Mouse (Mus musculus) bone marrow macrophage, adult 2 months (primary cell): Measurements from ENCODE around the gene Rnf215. TPM values are rescaled to one million over a fixed set of nuclear protein-coding genes. Genes with fewer than 3 reads are reported as not detected.
A peak's percentile ranks its signal among the peaks of the same experiment; 100 is the strongest.
"Not testable (repeated sequence)": the region's sequence is repeated elsewhere in the genome, so short reads cannot be mapped to it uniquely, and the experiment has no call there.

Experiments
- H3K27ac ChIP-seq: 2 replicates; pipeline ENCODE4 v1.5.1; 2012; ENCODE audit warnings: low read depth, low read length; ENCODE audit not compliant: insufficient read depth
- H3K4me1 ChIP-seq: 2 replicates; pipeline ENCODE4 v1.6.1; 2012; ENCODE audit warnings: low read length; ENCODE audit not compliant: control insufficient read depth, insufficient read depth
- H3K4me3 ChIP-seq: 2 replicates; pipeline ENCODE4 v1.5.1; 2012; ENCODE audit warnings: mild to moderate bottlenecking, low read length, moderate library complexity; ENCODE audit not compliant: insufficient read depth
- CTCF ChIP-seq: IDR thresholded peaks from 2 replicates; pipeline ENCODE4 v1.5.1; 2012; ENCODE audit warnings: low read depth, mild to moderate bottlenecking, low read length, moderate library complexity
- POLR2A ChIP-seq: IDR thresholded peaks from 2 replicates; pipeline ENCODE4 v1.6.1; 2012; ENCODE audit warnings: mild to moderate bottlenecking, low read depth, low read length, borderline replicate concordance
- polyA plus RNA-seq: library from polyadenylated mRNA; stranded (reverse); fragments of >200 nt; gene quantifications from 2 replicates; pipeline ENCODE4 v1.2.4, GENCODE M21; 2012; ENCODE audit not compliant: missing spikeins, insufficient read depth, insufficient read length

Gene Rnf215
- polyA plus RNA-seq, 1 experiment: 15.4 TPM

DNA sequence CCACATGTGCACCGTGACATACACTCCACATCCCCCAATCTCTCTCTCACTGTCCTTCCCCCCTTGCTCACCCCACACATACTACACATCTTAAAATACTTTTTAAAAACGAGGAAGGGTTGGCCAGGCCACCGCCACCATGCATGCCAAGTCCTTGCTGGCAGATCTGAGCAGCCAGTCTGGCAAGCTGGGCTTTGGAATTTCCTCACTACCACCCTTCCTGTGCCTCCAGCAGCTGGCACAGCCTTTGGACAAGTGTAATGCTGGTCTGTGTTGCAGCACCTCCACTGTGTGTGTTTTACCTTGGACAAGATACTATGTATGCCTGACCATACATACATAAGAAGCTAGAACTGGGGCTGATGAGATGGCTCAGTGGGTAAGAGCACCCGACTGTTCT is 21.5 kb upstream of the Rnf215 start:
- H3K27ac ChIP-seq: no peak overlapping the region
- no peaks in the 10 kb centered on the region for H3K4me1 ChIP-seq
- TF ChIP-seq POLR2A: no peak
- TF ChIP-seq CTCF: no peak
- no peak overlapping the region for H3K4me3 ChIP-seq

DNA sequence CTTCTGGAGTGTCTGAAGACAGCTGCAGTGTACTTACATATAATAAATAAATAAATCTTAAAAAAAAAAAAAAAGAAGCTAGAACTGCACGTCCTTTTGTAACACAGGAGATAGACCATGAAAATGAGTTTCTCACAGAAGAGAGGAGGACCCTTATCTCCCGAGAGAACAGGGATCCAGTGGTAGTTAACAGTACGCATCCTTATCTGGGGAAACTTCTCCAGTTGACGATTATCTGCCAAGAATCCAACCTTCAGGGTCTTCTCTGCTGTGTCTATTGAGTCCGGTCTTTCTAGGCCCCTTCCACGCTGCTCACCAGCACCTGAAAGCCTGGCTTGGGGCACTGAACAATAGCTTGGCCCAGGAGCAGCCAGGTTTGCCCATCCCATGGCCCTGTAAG is 21.0 kb upstream of the Rnf215 start:
- TF ChIP-seq CTCF (no peak), POLR2A (no peak)
- Histone ChIP-seq H3K27ac (no peak overlapping the region), H3K4me3 (no peak overlapping the region), H3K4me1 (no peaks in the 10 kb centered on the region)

DNA sequence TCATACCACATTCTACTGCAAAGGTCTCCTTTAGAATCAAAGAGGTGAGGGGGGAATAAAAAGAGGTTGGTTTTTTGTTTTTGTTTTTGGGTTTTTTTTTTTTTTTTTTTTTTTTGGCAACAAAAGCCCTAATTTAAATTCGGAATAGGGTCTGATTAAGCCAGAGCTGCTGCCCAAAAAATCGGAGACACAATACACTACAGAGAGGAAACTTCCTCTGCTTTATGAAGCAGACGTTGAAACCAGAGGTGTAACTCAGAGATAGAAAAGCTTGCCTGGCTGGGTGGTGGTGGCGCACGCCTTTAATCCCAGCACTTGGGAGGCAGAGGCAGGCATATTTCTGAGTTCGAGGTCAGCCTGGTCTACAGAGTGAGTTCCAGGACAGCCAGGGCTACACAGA is 20.5 kb upstream of the Rnf215 start:
- H3K4me1 ChIP-seq, H3K27ac ChIP-seq, H3K4me3 ChIP-seq: not testable (repeated sequence)

DNA sequence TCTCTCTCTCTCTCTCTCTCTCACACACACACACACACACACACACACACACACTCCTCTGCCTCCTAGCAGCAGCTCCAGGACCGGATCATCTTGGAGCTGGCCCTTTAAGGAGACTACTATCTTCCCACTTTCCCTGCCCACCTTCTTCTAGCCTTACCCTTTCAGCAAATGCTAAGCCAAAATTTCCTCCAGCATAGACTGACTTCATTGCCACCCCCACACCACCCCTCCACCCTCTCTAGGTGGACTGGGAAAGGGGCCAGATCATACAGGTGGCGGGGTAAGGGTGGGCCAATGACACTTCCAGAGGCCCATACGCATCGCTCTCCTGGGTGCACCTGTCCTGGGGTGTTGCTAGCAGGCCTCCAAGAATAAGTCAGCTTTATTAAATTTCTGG is 19.6 kb upstream of the Rnf215 start:
- Histone ChIP-seq H3K27ac (no peak overlapping the region), H3K4me3 (no peak overlapping the region), H3K4me1 (no peaks in the 10 kb centered on the region)
- TF ChIP-seq CTCF: no peak
- TF ChIP-seq POLR2A: no peak

DNA sequence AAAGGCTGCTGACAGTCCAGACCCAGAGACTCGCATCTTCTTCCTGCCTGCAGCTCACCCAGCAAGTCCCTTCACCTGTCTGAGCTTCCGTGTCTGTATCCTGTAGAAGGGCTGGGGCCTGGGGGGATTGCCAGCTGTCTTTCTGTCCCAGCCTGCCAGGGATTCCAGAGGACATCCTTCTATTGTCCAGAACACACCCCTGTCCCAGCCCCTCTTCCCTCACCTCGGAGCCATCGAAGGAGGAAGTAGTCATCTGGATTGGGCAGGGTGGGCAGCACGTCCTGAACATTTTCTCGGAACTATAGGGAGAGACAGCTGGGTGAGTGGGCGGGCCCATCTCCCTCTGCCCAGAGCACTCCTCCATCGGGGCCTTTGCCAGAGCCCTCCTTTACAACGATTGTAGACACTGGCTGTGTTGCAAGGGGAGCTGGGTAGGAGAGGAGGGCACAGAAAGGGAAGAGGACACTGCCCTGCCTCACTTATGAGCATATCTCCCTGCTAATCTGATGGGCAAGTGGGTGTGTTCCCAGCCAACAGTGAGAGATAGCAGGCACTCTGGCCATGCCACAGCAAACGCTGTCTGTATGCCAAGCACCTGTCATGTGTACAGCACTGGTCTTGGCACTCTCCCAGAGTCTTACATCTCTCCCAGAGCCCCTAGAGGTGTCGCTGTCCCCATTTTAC is 18.4 kb upstream of the Rnf215 start:
- H3K27ac ChIP-seq: no peak overlapping the region

DNA sequence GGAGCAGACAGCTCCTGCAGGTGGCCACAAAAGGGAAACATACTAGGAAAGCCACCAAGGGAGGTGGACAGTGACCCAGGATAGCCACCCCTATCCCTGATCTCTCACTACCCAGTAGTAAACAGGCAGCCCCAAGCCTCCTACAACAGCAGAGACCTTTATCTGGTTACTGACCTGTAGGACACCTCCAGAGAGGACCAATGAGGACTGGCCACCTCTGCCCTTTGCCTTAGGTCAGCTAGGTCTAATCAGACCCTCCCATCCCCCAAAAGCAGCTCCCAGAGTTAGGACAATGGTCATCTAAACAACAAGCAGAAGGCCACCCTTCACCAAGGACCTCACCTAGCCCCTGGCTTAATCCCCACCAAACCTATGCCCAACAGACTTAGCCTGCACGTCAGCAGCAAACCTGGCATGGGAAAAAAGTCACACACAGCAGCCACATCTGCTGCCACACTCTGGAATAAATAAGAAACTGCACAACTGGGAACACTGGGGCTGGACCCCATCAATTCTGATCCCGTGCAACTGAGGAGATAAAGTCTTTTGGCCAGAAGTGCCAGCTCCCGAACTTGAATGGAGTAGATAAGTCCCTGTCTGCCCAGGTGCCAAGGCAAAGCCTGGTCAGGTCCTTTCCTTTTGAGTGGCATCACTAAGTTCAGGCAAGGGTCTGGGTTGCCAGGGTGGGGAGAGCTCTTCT is 17.5 kb upstream of the Rnf215 start:
- H3K27ac ChIP-seq: no peak overlapping the region
- H3K4me3 ChIP-seq: peak overlapping the region; percentile 51; the same call in 1 of the 2 replicates
- TF ChIP-seq CTCF (no peak), POLR2A (no peak)
- peaks cover 2% of the 10 kb centered on the region for H3K4me1 ChIP-seq

More for the DNA sequence above, 18.4 kb upstream of the Rnf215 start:
- TF ChIP-seq CTCF: no peak
- TF ChIP-seq POLR2A: no peak
- H3K4me3 ChIP-seq: no peak overlapping the region
- no peaks in the 10 kb centered on the region for H3K4me1 ChIP-seq

DNA sequence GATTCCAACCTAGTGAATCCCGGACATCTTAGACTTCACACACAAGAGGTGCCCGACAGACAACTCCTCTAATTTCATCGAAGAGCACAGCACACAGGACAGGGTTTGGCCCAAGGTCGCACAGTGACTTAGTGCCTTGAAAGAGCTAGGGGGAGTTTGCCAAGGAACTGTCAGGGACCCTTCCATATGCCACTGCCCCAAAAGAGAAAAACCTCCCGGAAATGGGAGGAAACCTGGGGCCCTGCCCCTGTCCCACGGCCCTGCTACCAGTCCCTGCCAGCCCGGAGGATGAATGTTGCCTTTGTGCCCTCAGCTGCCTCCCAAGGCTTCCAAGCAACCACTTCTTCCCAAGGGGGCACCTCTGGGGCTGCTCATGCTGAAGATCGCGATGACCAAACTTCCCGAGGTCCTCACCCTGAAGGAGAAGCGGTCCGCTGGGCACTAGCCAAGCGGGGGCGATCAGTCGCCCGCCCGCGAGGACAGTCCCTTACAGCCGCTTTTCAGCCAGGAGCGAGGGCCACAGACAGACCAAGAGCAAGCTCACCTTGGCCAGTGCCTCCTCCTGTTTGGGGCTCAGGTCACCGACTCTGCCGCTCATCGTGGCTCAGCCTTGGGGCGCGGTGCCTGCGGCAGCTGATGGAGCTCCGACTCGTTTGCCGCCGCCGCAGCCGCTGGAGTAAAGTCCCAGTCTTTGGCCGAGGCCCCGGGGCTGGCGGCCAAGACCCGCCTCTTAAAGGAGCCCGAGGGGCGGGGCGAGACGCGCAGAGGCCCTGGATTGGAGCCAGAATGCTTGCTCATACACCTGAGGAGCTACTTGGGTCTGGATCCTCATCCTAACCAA is 16.7 kb upstream of the Rnf215 start:
- peak overlapping the region; percentile 51 for H3K4me3 ChIP-seq
- peaks cover 8% of the 10 kb centered on the region for H3K4me1 ChIP-seq
- TF ChIP-seq CTCF: no peak
- no peak for TF ChIP-seq POLR2A
- H3K27ac ChIP-seq: no peak overlapping the region

DNA sequence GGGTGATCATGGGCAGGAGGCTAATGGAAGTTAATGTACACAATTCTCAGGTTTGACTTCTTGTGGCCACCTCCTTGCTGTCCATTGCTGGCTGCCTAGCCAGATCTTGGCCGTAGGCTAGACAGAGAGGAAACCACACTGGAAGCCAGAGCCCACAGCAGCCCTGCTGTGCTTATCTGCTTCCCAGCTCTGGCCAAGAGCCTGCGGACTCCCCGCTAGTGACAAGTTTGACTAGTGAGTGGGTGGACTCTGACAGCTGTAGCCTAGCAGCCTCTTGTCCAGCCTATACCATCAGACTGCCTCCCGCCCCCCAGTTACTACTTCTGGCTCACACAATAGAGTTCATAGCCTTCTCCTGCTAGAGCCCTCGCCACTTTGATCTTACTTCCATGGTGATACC is 15.4 kb upstream of the Rnf215 start:
- Histone ChIP-seq H3K4me3 (no peak overlapping the region), H3K27ac (no peak overlapping the region), H3K4me1 (peaks cover 11% of the 10 kb centered on the region)
- TF ChIP-seq CTCF (no peak), POLR2A (no peak)

DNA sequence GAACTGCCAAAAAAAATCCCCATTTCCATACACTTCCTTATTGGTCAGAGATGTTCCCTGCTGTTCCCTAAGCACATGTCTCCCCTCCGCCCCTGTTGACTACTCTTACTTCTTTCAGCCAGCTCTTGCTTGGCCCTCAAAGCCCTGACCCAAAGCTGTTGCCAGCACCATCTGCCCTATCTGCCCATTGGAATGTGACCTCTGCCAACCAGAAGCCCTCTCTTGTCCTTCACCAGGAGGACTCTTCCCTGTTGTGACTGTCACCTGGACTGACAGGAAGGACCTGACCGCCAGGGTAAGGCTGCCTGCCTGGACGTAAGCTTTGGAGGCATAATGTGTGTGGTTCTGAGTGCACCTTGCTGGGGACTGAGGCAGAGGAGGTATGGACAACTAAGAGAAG is 13.3 kb upstream of the Rnf215 start:
- H3K4me1 ChIP-seq: peaks cover 11% of the 10 kb centered on the region
- TF ChIP-seq CTCF (no peak), POLR2A (no peak)
- no peak overlapping the region for H3K27ac ChIP-seq
- H3K4me3 ChIP-seq: no peak overlapping the region

DNA sequence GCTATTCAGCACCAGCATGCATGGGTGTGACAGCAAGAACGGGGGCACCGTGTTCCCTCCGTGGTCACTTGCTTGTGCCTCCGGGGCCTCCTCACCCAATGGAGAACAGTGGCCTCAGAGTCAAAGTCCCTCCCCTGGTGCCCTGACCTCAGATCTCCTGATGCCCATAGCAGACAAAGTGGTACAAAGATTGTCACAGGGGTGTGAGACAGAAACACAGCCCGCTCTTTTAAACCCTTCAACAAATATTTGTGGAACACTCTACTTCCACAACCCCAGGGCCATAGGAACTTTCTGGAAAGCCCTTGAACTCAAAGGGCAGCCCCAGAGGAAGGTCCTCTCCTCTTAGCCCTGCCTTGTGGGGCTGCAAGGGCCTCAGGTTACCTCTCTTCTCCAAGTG is 12.8 kb upstream of the Rnf215 start:
- no peak overlapping the region for H3K4me3 ChIP-seq

More for the DNA sequence above, 12.8 kb upstream of the Rnf215 start:
- H3K27ac ChIP-seq: no peak overlapping the region
- H3K4me1 ChIP-seq: peaks cover 11% of the 10 kb centered on the region
- no peak for TF ChIP-seq POLR2A
- TF ChIP-seq CTCF: no peak
